Mouse (Mus musculus): ENCODE results near the gene Fundc1. TPM values are rescaled to one million over a fixed set of nuclear protein-coding genes. Genes with fewer than 3 reads are reported as not detected.
"Not testable (repeated sequence)": the region's sequence is repeated elsewhere in the genome, so short reads cannot be mapped to it uniquely, and the experiment has no call there.

The Fundc1 gene
- 10 to 100 TPM; 25.1 to 30.6 TPM for total RNA-seq (2021)
- long read RNA-seq, experiment 1, transcript Fundc1-201 (5 exons, 1,983 nt): major isoform, 64 of 68 reads
- long read RNA-seq, experiment 1, partial matches to known transcripts: 0 of 68 reads
- long read RNA-seq, experiment 1, other reads (novel, unspliced or antisense): 3 of 68 reads
- long read RNA-seq, experiment 2, transcript Fundc1-201 (5 exons, 1,983 nt): major isoform, 51 of 55 reads
- long read RNA-seq, experiment 2, partial matches to known transcripts: 1 of 55 reads
- long read RNA-seq, experiment 2, other reads (novel, unspliced or antisense): 0 of 55 reads

DNA sequence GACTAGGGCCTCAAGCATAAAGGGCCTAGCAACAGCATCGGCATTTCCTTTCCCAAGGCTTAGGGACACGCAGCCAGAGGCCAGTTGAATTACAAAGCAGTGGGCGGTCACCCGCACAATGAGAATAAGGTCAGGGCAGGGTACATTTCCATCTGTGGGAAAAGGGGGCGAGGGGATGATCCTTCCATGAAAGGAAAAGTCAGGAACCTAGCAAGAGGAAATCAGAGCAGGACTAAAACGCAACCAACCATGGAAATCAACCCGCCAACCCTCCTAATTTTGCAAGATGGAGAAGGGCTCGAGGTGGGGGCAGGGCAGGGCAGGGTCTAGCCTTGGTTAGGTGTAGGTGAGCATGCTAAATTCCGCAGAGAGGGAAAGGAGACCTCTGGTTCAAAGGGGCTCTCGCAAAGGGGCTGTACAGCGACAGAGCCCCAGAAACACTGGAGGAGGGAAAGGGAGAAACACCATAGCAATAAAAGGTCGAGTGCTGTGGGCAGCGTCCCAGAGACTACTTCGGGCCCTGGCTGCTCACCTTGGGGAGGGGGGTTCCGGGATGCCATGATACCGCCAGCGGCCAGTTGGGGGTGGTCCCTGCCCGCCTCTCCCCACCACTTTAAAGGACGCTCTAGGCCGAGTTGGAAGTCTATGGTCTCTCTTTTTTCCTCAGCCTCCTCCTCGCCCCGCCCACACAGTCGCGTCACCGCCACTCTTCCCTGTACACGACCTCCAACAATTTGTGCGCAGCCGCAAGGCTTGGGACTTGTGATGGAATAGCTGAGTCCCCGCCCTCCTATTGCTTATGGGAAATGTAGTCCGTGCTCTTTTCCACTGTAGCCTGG lies at the start of gene Fundc1:
TSS of gene Fundc1 (minus strand) at position 705 of the 839 bp plus-strand sequence.
- DNase-seq (ENCODE audit: low spot score in 2 of 2): peak; percentile 93 to 96
- intact Hi-C loops (cut with DNase I): loop anchor here (5.0 kb wide), 1 partner anchor 590 kb away; the partner anchor contains the start of gene Kdm6a

DNA sequence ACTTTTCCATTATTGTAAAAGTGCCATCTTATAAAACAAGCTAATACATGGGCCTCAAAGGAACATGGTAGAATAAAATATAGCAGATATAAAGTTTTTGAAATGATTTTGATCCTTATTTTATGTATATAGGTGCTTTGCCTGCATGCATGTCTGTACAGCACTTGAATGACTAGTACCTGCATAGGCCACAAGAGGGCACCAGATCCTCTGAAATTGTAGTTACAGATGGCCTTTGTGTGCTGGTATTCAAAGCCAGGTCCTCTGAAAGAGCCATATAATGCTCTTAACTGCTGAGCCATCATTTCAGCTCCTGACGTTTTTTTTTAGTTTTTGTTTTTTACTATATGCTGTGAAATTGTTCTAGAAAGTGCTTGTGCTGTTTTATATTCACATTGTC lies 39.1 kb upstream of the Fundc1 start:
- DNase-seq (ENCODE audit: low spot score in 2 of 2): no peak
- intact Hi-C loops (cut with DNase I): no loop called here

DNA sequence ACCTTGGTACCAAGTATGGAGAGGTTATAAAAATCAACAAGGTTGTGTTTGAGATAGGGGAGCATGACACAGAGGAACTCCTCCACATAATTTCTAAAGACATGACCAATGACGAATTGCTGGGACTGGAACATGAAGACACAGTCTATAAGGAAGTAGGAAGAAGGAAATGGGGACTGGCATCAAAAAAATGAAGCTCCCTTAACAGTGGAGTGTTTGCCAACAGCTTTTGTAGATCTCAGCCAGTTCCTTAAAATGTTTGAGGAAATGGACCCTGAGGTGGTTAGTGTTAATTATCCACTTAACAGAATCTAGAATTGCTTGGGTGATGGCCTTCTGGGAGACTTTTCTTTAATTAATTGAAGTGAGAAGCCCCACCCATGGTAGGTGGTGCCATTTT lies 36.6 kb upstream of the Fundc1 start:
- intact Hi-C loops (cut with DNase I): no loop called here
- no peak for DNase-seq (ENCODE audit: low spot score in 2 of 2)

DNA sequence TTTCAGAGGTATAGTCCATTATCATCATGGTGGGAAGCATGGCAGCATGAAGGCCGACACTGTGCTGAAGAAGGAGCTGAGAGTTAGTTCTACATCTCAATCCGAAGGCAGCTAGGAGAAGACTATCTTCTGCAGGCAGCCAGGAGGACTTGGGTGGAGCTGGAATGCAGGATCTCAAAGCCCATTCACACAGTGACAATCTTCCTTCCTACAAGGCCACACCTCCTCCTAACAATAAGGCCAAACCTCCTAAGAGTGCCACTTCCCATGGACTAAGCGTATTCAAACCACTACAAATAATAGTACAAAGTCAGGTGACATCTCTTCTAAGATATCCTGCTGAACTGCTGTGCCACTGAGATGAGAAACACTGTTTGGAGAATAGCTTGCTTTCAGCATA lies 35.5 kb upstream of the Fundc1 start:
- no peak for DNase-seq (ENCODE audit: low spot score in 2 of 2)
- intact Hi-C loops (cut with DNase I): no loop called here

DNA sequence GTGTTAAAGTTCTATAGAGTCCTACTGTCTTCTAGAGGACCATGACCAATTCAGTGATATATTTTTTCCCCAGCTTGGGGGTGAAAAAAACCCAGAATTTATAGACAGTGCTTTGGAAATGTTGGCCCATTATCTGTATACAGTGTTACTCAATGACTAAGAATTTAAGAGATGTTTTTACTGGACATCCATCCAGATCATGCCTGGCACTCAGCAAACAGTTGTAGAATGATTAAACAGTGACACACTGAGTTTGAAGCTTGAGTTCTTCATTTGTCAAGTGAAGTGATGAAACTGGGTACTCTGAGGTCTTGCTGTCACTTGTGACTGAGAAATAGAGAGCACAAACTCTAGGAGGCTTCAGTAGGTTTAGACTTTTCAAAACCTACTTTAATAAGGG lies 21.2 kb upstream of the Fundc1 start:
- intact Hi-C loops (cut with DNase I): no loop called here
- no peak for DNase-seq (ENCODE audit: low spot score in 2 of 2)

DNA sequence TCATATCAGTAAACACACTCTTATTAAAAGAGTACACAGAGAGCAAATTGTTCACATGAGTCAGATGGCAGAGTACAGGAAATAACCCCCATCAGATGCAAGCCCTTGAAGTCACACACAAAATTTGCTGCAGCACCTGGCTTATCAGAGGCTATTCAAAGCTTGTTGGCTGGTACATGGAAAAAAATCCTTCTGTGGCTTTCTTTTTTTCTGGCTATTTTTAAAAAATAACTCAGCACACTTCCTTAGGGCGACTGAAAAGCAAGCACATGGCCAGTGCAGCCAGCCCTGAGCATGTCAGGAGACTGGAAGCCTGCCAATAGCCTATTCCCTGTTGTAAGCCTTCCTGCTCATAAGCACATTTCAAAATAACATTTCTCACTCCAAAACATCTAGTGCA lies 18.6 kb upstream of the Fundc1 start:
- peak; percentile 30 to 38 for DNase-seq (ENCODE audit: low spot score in 2 of 2)
- intact Hi-C loops (cut with DNase I): no loop called here

DNA sequence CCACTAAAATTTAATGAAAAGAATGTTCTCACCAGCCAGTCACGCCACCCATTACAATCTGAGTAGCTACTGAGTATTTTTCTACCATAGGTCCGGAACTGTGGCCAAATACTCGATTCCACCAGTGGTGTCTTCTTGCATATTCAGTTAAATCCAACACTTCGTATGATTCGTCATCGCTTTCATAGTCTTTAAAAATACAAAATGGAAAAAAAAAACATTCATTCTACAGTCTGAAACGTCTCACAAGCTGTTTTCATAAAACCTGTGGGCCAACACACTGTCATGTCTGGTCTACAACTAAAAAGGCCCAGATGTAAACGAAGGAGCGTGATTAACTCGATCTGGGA lies 879 bp downstream of the Fundc1 start:
- no peak for DNase-seq (ENCODE audit: low spot score in 2 of 2)
- intact Hi-C loops (cut with DNase I): loop anchor here (5.0 kb wide), 1 partner anchor 591 kb away; the partner anchor contains the start of gene Kdm6a

DNA sequence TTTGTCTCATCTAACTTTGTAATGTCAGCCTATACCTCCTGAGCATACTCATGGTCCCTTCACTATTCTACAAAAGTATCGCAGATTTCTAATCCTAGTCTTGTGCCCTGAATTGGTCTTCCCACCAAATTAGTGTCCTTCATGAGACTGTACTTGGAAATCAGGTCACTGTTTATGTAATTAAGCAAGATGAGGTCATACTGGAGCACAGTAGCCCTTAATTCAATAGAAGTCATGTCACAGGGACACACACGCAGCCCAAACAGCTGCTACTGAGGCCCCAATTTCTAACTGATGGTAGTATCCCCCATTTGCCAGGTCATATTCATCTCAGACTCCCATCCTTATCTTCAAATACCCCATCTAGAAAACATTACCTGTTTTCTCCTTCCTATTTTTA lies 3.5 kb downstream of the Fundc1 start:
- DNase-seq (ENCODE audit: low spot score in 2 of 2): no peak
- intact Hi-C loops (cut with DNase I): no loop called here

DNA sequence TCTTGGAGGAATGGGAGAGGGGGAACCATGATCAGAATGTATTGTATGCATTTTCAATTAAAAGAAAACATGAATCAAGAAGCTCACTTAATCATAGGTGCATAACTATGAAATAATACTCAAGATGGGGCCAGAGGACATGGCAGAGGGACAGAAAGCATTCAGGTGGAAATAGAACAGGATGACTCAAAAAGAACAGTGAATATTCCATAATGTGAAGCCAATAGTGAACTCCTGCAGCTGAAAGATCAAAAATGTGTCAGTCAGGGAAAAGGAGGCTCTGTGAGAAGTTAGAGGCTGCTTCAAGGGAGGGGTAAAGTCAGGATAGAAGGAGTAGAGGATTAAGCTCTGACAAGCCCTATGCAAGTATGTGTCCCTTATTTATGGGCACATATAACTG lies 6.4 kb downstream of the Fundc1 start:
- DNase-seq (ENCODE audit: low spot score in 2 of 2): no peak

DNA sequence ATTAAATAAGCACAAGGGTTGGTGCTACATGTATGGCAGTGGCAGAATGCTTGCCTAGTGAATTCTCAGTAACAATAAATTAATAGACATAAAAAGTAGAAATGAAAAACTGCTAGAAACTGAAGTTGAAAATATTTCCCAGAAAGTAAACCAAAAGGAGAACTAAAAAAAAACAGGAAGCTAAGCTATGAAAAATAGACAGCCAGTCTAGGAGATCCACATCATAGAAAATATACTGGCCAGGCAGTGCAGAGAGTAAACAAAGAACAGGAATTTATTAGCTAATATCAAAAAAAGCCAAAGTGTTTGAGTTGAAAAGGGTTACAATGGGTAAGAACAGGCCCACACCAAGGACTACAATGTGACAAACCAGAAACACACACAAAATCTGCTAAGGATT lies 7.4 kb downstream of the Fundc1 start:
- no peak for DNase-seq (ENCODE audit: low spot score in 2 of 2)
- intact Hi-C loops (cut with DNase I): no loop called here

More for the DNA sequence above, 6.4 kb downstream of the Fundc1 start:
- intact Hi-C loops (cut with DNase I): no loop called here

DNA sequence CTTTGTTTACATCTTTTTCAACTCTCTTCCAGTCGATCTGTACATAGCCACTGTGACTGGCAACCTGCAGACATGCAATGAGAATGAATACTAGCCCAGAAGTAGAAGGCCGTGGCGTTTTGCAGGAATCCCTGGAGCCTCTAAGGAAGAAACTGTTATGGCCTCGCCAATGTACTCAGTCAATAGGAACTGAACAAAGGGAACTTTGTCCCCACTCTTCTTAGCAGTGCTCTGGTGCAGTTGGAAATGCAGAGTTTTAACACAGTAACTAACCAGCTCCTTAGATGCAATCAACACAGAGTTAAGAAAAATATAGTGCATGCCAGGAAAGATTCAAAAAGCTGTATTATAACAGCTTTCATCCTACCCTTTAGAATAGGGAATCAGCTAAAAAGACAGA lies 13.4 kb downstream of the Fundc1 start:
- intact Hi-C loops (cut with DNase I): no loop called here
- DNase-seq (ENCODE audit: low spot score in 2 of 2): no peak

DNA sequence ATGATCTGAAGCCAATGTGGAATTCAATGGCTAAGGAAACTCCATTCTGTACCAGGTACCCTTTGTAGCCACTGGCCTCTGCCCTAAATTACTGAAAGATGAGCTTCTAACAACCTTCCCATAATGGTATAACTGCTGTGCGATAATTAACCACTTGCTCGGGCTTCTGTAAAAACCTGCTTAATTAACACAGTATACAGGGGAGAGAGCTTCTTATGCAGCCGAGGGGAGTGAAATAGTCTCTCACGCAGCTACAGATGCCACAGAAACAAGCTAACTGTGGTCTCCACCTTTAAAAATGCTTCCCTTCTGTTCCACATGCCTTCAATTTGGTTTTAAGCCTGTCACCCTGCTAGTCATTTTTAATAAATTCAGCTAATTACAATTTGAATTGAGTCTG lies 17.6 kb downstream of the Fundc1 start:
- intact Hi-C loops (cut with DNase I): no loop called here
- no peak for DNase-seq (ENCODE audit: low spot score in 2 of 2)

DNA sequence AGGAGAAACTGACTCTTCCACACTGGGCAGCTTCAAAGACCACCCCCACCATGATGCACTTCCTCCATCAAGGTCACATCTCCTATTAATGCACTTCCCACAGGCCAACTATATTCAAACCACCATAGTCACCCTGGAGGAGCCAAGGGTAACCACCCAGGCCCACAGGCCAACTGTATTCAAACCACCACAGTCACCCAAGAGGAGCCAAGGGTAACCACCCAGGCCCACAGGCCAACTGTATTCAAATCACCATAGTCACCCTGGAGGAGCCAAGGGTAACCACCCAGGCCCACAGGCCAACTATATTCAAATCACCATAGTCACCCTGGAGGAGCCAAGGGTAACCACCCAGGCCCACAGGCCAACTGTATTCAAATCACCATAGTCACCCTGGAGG lies 20.5 kb downstream of the Fundc1 start:
- intact Hi-C loops (cut with DNase I); DNase-seq (ENCODE audit: low spot score in 2 of 2): not testable (repeated sequence)

DNA sequence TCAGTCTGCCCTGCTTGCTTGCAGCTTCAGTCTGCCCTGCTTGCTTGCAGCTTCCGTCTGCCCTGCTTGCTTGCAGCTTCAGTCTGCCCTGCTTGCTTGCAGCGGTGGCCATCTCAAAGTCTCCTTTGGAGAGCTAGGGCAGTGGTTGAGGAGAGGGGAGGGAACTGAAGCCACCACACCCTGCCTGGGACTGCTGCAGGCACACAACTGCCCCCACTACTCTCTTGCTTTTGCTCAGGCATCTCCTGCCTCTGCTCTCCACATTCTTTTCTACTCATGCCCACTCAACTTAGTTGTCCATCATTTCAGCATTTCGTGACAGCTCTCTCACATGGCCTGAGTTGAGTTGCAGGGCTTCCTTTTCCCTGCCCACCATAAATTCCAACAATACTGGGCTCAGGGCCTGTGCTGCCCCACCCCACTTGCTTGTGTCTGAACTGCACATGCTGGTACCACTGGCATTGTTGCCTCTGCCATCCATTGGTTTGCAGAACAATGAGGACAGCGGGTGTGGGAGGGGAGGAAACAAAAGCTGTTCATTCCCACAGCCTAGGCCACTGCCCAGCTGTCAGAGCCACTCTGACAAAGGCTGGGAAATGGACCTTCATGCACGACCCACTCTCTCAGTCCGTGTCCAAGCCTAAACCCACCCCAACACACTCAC lies 24.9 kb downstream of the Fundc1 start:
- intact Hi-C loops (cut with DNase I): no loop called here
- no peak for DNase-seq (ENCODE audit: low spot score in 2 of 2)

DNA sequence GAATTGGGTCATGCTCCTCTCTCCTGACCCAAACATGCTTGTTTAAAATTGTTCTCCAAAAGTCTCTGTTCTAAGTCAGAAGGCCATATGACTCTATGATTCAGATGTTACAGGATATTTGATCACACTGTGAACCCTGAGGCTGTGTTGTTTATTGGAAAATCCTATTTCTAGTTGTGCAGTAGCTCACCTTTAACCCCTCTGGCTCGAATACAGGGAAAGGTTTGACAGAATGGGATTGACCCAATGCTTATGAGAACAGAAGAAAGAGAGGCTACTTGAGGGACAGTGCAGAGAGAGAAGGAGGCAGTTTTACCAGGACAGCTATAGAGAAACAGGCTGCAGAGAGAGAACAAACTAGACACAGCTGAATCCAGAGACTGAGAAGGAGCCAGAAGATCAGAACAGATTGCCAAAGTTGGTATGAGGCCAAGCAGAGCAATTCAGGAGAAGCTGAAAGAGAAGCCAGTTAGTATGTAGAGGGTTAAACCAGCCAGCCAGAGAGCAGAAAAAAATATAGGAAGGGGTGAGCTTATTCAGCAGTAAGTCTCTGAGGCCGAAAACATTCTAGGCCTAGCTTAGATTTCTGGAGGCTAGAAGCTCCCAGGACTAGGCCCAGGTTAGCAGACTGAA lies 27.1 kb downstream of the Fundc1 start:
- no peak for DNase-seq (ENCODE audit: low spot score in 2 of 2)
- intact Hi-C loops (cut with DNase I): no loop called here

DNA sequence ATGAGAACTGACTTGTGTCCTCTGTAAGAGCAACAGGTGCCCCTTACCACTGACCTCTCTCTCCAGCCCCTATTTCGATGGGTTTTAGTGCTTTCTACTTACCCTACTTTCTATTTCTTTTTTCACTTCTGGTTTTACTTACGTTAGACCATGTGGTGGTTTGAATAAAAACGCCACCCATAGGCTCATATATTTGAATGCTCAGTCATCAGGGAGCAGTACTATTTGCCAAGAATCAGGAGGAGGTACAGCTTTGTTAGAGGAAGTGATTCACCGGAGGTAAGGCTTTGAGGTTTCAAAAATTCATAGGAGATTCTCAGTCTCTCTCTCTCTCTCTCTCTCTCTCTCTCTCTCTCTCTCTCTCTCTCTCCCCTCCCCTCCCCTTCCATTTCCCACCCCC lies 34.4 kb downstream of the Fundc1 start:
- intact Hi-C loops (cut with DNase I): no loop called here
- DNase-seq (ENCODE audit: low spot score in 2 of 2): no peak

DNA sequence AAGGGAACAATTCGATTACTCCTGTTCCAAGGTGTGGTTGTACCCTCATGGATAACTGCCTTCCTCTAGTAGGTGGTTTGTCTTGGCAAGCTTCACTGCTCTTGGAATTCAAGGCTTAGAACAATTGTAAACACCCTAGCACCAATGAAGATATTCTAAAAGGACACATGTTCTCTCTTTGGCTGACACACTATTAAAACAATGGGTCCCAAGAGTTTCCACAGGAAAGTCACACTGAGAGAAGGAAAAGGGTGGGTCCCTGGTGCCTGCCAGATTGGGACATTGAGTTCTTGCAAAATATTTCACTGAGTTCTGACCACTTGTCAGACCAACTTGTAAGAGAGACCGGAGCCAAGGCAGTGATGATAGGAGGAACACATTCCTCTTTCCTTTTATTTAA lies 45.1 kb downstream of the Fundc1 start:
- intact Hi-C loops (cut with DNase I): no loop called here
- no peak for DNase-seq (ENCODE audit: low spot score in 2 of 2)

DNA sequence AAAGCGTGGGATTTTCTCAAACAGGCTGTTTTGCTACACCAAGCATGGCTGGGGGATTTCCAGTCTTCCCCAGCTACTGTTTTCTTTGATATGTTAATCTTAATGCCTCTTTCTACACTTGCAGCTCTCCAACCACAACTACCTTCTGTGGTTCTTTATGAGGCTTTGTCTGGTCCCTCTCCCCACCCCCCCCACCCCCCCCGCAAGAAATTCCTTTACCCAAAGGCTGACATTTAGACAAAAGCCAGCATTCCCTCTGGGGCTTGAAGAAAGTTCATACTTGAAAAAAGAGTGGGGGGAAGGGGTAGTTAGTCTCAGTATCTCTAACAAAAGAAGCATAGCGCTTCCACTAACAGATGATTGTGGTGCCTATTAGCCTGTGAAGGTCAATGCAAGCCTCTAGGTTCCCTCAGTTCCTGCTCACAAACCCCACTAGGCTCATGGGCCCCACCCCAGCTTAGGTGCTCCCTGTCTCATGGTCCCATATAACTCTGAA lies 50.9 kb downstream of the Fundc1 start:
- DNase-seq (ENCODE audit: low spot score in 2 of 2): no peak
- intact Hi-C loops (cut with DNase I): no loop called here

DNA sequence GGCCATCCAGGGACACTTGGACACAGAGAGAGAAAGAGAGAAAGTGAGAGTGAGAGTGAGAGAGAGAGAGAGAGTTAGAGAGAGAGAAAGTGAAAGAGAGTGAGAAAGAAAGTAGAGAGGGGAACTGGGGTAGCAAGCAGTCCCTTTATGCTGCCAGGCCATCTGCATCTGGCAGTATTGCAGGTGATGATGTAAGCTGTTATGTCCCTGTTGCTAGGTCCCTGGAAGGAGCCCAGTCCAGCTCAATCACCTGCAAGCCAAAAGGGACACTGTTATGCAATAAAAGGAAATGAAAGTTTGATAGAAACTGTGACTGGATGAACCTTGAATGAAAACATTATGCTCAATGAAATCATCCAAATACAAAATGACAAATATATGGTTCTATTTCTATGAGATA lies 52.0 kb downstream of the Fundc1 start:
- no peak for DNase-seq (ENCODE audit: low spot score in 2 of 2)
- intact Hi-C loops (cut with DNase I): no loop called here

DNA sequence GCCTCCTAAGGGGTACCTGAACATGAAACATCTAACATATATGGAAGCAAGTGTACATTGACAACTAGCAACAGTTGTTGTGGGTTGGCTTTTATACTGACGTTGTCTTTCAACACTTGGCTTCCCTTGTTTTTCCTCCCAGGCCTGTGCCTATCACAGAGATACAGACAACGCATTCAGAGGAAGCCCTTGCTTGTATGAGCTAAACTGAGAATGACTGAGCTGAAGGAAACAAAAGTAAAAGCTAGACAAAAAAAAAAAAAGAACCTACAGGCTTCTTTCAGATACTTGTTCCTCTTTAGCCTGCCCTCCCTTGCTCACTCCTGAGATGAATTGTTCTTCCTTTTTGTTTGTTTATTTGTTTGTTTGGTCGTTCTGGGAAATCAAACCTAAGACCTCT lies 58.1 kb downstream of the Fundc1 start:
- DNase-seq (ENCODE audit: low spot score in 2 of 2): no peak
- intact Hi-C loops (cut with DNase I): no loop called here

All from left cerebral cortex, postnatal 14 days (tissue).